Mouse (Mus musculus): ENCODE results near the gene Adprm.

The Adprm gene

DNA sequence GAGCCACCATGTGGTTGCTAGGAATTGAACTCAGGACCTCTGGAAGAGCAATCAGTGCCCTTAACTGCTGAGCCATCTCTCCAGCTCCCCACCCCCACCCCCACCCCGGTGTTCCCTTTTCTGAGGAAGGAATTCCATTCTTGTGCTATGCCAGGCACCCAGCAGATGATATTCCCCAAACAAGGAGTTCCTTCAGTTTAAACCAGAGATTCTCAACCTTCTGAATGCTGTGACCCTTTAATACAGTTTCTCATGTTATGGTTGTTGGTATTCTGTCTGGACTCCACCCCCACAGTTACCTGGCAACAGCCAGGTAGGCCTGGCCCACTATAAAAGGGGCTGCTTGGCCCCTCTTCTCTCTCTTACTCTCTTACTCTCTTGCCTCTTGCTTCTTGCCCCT is 29.2 kb downstream of the Adprm start:
- peak; percentile 50 for DNase-seq (ENCODE audit: low read depth, low spot score)

DNA sequence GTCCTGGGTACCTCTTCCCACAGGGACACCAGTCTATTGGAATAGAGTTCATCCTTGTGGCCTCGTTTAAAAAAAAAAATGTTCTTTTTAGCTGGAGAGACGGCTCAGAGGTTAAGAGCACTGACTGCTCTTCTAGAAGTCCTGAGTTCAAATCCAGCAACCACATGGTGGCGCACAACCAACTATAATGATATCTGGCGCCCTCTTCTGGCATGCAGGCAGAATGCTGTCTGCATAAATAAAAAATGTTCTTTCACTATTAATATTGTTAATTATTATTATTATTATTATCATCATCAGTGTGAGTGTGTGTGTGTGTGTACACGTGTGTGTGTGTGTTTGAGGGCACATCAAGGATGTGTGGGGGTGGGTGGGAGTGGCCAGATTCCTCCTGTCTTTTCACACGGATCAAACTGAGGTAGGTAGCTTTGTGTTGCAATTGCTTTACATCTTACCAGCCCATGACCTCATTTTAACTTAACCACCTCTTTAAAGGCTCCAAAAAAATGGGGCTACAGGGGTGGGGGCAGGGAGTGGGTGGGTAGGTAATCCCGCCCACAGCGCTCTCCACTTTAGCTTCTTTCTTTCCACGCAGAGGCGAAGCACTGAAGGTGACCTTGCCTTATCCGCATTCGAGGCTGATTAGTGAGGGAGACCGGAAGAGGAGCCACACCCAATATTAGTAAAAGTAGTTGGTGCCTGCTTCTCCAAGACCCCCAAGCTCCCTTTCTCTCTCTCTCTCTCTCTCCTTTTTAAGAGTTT is 29.9 kb downstream of the Adprm start:
- DNase-seq (ENCODE audit: low read depth, low spot score) = peak; percentile 83

DNA sequence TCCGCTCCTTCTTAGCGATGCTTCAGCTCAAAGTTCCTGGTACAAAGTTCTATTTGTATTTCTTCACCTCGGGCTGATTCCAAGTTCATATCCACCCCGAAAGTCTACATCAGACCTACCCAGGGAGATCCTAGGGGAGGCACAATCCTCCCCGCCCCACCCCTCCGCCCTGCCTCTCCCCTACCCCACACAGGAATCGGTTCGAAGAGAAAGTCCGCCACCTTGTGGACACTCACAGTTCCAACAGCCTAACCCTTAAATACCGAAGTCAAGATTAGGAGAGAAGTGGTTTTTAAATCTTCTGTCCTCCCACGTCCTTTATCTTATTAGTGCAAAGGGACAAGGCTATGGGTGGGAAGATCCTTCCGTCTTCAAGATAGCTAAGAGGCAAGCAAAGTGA is 31.4 kb downstream of the Adprm start:
- peak; percentile 89 for DNase-seq (ENCODE audit: low read depth, low spot score)

DNA sequence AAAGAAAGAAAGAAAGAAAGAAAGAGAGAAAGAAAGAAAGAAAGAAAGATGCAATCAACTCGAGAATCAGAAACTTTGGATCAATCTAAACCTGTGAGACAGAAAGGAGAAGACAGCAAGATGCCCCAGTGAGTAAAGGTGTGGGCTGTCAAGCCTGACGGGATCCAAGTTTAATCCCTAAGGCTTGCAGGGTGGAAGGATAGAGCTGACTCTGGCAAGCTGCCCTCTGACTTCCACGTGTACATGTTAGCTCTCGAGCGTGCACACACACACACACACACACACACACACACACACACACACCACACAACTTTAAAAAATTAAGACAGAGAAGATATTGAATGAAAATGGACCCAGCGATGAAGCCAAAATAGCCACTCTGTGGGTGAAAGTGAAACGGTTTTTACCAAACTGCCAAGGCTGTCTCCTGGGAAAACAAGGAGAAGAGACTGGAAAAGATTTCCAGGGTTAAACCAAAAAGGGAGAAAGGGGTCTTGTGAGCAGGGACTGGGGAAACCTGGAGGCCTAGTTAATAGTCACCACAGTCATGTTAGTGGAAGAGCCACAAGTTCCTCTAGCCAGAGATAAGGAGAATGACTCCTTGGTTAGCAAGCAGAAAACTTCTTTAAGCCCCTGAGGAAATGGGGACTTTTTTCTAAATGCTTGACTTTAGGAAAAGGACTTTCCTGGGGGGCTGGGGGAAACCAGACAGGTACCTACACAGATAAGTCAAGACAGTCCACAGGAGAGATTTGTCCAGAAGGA is 32.5 kb downstream of the Adprm start:
- no peak for DNase-seq (ENCODE audit: low read depth, low spot score)

DNA sequence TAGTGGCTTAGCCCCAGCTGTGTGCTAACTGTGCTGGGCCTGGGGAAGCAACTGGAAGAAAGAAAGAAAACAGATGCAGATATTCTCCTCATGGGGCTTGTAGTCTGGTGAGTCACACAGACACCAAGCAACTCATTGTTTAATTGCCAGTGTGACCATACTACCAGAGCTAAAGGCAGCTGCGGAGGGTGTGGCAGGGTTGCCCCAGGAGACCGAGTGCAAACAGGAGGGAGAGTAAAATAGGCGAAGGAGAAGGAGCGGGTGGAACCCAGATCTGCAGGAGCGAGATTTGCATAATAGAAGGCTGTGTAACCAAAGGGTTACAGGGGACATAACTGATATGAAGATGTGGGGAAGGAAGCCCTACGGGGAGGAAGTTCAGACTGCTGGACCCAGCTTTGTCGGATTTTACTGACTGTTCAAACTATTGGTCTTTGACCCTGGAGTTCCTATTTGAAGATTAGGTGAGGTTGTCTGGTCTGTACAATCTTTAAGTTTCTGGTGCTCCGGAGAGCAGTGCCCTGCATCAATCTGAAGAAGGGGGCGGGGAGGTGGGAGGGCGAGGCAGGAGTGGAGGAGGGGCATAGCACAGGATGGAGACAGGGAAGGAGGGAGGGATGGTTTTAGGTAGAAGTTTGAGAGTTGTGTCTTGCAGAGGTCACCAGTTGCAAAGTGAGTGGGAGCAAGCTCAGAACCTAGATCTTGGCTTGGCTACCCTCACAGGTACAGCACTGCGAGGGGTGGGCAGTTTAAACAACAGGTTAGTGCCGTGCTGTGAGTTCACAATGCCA is 34.4 kb downstream of the Adprm start:
- peak; percentile 96 for DNase-seq (ENCODE audit: low read depth, low spot score)

DNA sequence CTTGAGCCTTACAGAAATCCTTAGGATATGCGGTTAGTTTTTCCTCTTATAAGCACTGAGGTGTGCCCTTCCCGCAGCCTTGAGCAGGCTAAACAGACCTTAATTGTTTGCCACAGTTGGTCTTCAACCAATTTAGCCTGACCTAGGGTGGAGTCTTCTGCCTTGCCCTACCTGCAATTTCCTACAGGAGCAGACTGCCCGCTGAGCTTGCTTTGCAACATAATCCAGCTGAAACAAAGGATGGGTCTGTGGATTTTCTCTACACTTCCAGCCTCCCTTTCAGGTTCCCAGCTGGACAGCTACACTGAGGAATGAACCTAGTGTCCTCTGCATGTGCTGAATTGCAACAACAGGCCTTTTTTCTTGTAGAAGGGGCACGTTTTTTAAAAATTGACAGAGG is 40.8 kb downstream of the Adprm start:
- peak; percentile 96 for DNase-seq (ENCODE audit: low read depth, low spot score)

DNA sequence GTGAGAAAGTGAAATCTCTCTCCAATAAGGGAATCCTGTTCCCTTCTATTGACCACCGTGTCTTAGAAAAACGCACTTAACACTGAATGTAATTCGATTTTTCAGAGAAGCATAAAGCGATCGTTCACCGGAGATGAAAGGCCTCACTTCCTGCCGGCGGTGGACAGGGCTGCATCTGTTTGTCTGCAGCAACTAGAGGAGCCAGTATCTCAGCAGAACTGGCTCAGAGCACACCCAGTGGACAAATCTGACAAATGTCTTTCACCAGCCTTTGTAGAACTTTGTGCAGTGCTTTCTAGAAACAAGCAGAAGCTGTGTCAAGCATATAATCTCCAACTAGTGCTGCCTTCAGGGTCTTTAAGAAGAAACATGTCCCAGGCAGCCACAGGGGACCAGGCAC is 42.0 kb downstream of the Adprm start:
- peak; percentile 71 for DNase-seq (ENCODE audit: low read depth, low spot score)

DNA sequence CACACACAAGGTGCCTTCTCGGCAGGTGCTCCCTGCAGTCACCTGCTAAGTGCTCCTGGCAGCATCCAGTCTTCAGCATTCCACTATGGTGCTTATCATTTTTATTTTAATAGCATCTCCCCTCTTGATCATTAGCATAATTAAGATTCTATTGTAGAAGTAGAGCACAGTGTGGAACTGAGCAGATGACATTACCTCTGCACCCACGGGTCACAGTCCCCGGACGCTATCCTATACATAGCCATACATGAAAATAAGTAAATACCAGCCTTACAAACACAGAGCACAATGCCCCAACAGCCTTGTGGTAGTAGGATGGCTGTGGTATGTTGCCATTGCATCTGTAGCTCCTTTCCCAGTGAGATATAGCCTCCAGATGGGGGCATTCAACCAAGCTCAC is 43.9 kb downstream of the Adprm start:
- no peak for DNase-seq (ENCODE audit: low read depth, low spot score)

DNA sequence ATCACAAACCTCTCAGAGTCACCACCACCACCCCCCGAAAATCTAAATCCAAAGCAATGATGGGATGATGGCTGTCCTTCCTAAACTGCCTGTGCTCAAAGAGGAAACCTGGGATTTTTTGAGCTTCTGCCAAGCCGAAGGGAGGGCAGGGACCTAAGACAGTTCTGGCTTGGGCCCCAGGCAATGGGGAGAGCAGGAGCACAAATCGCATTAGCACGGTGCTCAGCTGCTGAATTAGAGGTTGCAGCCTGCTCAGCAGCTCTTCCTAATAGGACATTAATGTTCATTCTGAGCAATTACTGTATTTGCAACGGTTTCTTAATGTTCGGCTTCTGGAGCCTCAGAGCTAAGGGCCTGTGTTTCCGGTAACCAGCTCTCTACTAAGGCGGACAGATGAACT is 44.4 kb downstream of the Adprm start:
- DNase-seq (ENCODE audit: low read depth, low spot score) = no peak

DNA sequence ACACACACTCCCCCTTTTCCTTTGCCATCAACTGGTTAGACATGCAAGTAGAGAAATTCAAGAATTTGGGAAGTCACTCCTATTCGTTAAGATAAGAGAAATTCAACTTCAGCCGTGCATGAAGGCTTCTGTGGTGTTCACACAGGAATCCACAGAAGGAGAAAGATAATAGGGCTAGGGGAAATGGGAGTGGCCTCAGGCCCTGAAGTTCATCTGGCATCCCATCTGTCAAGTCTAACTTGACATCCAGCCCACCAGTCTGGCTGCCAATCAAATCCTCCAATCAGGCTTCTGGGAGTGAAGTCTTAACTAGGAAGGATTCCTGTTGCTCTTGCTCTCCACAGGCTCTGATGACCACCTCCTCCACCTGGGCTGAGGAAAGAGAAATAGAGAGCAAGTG is 49.5 kb downstream of the Adprm start:
- no peak for DNase-seq (ENCODE audit: low read depth, low spot score)

DNA sequence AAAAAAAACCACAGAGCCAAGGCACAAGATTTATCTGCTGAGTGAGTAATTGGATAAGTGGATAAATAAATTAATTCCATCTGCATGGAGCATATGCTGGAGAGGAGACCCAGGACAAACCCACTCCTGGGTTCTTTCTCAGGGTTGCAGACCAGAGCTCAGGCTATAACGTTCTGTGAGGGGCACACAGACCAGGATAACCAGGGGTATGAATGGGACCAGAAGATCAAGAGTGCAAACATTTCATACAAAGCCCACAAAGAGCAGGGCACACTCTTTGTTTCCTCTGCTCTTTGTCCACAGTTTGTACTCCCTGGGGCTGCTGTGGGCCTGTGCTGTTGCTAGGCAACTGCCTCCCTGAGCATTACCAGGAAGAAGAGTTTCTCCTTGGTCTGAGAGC is 50.7 kb downstream of the Adprm start:
- no peak for DNase-seq (ENCODE audit: low read depth, low spot score)

DNA sequence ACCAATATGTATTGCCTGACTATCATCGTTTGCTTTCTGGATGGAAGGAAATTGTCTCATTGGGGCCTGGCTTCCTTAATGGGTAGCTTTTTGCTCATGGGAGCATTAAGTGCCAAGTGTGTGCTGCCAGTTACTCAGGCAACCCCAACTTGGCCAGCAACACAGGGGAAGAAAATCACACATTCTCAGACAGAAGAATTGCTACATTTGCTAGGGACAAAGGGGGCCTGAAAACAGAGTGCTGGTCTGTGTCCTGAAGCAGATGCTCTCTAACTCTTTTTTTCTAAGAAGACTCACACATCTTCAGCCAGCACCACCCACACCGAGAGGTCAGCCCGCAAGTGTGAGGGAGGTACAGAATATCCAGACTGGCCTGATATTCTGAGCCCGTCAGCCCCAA is 51.7 kb downstream of the Adprm start:
- no peak for DNase-seq (ENCODE audit: low read depth, low spot score)

DNA sequence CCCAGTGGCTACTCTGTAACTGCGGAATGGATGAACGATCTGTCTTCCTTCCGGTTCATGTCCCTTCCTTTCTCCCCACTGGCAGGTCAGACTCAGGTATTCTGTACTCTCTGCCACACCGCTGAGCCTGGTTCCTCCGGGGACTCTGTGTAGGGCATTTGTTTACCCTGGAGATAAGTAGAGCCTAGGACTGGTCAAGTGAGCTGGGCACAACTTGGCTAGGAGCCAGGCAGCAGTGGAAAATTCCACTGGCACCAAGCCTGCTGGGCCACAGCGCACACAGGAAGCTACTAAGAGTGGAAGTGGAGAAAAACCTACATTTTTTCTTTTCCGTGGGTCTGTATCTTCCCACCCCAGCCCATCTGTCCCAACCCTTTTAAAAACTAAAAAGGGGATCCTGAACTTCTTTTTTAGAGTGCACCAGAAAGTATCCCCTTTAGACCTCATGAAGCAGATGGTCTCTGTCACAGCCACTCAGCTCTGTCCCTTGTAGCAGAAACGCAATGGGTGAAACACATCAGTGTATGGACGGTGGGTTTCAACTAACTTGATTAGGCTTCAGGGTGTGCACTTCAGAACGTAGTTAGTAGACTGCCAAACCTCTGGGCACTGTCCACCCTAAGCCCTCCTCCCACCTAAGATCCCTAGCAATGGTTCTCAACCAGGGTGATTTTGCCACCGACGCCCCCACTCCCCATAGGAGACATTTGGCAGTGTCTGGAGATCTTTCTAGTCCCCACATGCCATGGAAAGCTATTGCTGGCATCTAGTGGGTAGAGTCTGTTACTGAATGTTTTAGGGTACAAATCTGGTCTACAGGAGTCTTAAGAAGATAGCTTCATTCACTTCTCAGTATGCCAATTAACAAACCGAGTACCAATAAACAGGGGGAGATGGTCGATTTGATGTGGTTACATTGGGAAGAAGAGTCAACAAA is 53.7 kb downstream of the Adprm start:
- no peak for DNase-seq (ENCODE audit: low read depth, low spot score)

DNA sequence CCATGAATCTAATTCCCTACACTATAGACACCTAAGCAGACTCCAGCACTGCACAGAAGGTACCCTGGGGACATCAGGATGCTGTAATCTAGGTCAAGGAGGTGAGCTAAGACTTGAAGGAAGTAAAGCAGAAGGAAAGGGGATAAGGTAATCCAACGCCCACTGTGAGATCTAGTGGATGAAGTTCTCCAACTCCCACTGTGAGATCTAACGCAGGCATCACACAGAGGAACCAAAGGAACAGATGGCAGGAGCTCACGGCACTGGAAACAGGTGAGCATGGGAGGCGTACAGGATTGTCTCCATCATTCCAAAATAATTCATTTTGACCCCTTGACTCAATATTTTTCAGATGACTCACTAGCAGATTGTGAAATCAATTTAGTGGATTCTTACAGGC is 55.9 kb downstream of the Adprm start:
- no peak for DNase-seq (ENCODE audit: low read depth, low spot score)

DNA sequence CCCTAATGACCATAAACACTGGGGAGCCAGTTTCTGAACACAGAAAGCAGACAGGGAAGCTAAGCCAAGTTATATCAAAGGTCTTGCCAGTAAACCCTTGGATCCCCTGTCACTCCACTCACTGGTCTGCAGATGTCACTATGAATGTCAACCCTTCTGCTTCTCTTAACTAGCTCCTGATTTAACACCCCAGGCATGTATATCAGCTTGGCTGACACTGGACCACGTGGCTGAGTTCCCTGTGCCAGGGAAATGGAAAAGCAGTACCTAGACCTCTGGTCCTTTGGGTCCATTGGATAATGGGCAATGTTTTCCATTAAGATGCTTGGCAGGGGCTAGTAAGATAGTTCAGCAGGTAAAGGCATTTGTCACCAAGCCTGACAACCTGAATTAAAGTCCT is 58.7 kb downstream of the Adprm start:
- DNase-seq (ENCODE audit: low read depth, low spot score) = no peak

DNA sequence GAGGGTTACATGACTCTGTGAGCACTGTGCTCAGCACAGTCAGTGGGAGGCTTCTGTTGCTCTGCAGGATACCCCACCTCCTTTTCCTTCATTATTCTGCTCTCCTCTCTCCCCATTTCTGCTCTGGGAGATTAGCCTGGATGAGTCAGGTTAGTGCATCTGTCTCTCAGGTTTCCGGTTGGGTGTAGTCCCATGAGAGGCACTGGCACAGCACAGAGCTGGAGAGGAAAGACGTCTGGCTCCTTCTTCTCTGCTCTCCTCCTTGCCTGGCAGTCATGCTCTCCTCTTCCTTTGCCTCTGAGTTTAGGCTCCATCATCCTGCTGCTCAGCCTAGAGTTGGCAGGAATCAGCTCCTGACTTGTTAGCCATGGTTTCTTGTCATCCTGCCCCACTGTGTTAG is 60.2 kb downstream of the Adprm start:
- no peak for DNase-seq (ENCODE audit: low read depth, low spot score)

Data from ES-CJ7 (cell line).